Mouse (Mus musculus) intestine, embryonic 16.5 days (tissue): Measurements from ENCODE around the gene Gm5414. TPM values are rescaled to one million over a fixed set of nuclear protein-coding genes. Genes with fewer than 3 reads are reported as not detected.

Source experiments
- ATAC-seq: fragments of 200-750 bp; cut with Nextera tagmentation; 2 replicates; pipeline ENCODE4 v1.8.0; 2017; ENCODE audit warnings: moderate TSS enrichment, moderate library complexity
- H3K27ac ChIP-seq: fragments of 300-500 bp; sonication (generic); 2 replicates; pipeline ENCODE4 v1.5.1; 2014; ENCODE audit warnings: mild to moderate bottlenecking, low read length
- H3K27me3 ChIP-seq: fragments of 300-500 bp; sonication (generic); replicated peaks from 2 replicates; pipeline ENCODE4 v1.6.1; 2014; ENCODE audit warnings: low read length, control low read depth, mixed read lengths; ENCODE audit not compliant: control insufficient read depth, insufficient read depth
- H3K36me3 ChIP-seq: fragments of 300-500 bp; sonication (generic); 2 replicates; pipeline ENCODE4 v1.6.1; 2014; ENCODE audit warnings: low read length, control low read depth; ENCODE audit not compliant: control insufficient read depth, insufficient read depth
- H3K4me1 ChIP-seq: fragments of 300-500 bp; sonication (generic); 2 replicates; pipeline ENCODE4 v1.6.1; 2014; ENCODE audit warnings: low read length, control low read depth, mixed read lengths; ENCODE audit not compliant: control insufficient read depth, insufficient read depth
- H3K4me2 ChIP-seq: fragments of 300-500 bp; sonication (generic); 2 replicates; pipeline ENCODE4 v1.6.1; 2014; ENCODE audit warnings: low read depth, low read length, control low read depth
- H3K4me3 ChIP-seq: fragments of 300-500 bp; sonication (generic); 2 replicates; pipeline ENCODE4 v1.5.1; 2014; ENCODE audit warnings: mild to moderate bottlenecking, low read length
- H3K9ac ChIP-seq: fragments of 300-500 bp; sonication (generic); 2 replicates; pipeline ENCODE4 v1.6.1; 2014; ENCODE audit warnings: low read depth, low read length
- H3K9me3 ChIP-seq: fragments of 300-500 bp; sonication (generic); 2 replicates; pipeline ENCODE4 v1.6.1; 2016; ENCODE audit warnings: low read length, control low read depth; ENCODE audit not compliant: control insufficient read depth
- WGBS: fragments of 180-500 bp; shearing (Covaris S2); extraction: QIAGEN DNeasy Blood & Tissue Kit; methylation state at CpG from one replicate; pipeline ENCODE4 v1.1.7; 2014; 5-methylcytosine and 5-hydroxymethylcytosine counted together
- microRNA-seq: library from miRNA; unstranded; fragments of <30 nt; microRNA quantifications from one replicate; pipeline ENCODE4, GENCODE M21; 2016
- polyA plus RNA-seq: library from polyadenylated mRNA; unstranded; fragments of >200 nt; fragmentation: Nextera tagmentation; extraction: Ambion mirVana; gene quantifications from 2 replicates; pipeline ENCODE4 v1.2.1, GENCODE M21; 2015

Gm5414 gene
- polyA plus RNA-seq, 1 experiment from 2014 or later = not detected

- H3K27me3 ChIP-seq = 0 out of 2 replicates have a peak, but pooled peaks cover 3% of the 10 kb centered on the region
- H3K4me3 ChIP-seq = no peak overlapping the region
- no peak overlapping the region for H3K27ac ChIP-seq
- no peak overlapping the region for H3K4me2 ChIP-seq
- H3K9me3 ChIP-seq = no peaks in the 10 kb centered on the region
- H3K4me1 ChIP-seq = no peaks in the 10 kb centered on the region
- ATAC-seq = no peak
- no peak overlapping the region for H3K9ac ChIP-seq
- 73% methylated on average over 5 of the region's 5 CpGs for WGBS
- no peaks in the 10 kb centered on the region for H3K36me3 ChIP-seq
Measured at GRCm38 (mm10) chr15:101575506-101575905, 52.5 kb downstream of the Gm5414 start.

Small RNAs within 50 kb of the gene (microRNA-seq; reads per million reads assigned to microRNA genes)
- gene Gm44383 (not detected), gene Gm44479 (not detected)

Other genes starting within 250 kb of the Gm5414 start
- 156 and 160 TPM in 2 replicates for gene Krt7, start 217.1 kb downstream of the Gm5414 start, polyA plus RNA-seq
- gene Krt87, start 189.4 kb downstream of the Gm5414 start, polyA plus RNA-seq = 0.38 and 0.48 TPM in 2 replicates
- gene Krt88, start 180.4 kb downstream of the Gm5414 start, polyA plus RNA-seq = 0.20 TPM in 1 of 2 replicates, not detected in the other
- not detected in 2 replicates for gene Krt81, start 164.4 kb downstream of the Gm5414 start, polyA plus RNA-seq
- gene Krt86, start 154.7 kb downstream of the Gm5414 start, polyA plus RNA-seq = not detected in 2 replicates
- 0.09 TPM in 1 of 2 replicates, not detected in the other for gene Krt83, start 136.7 kb downstream of the Gm5414 start, polyA plus RNA-seq
- not detected in 2 replicates for gene Gm49425, start 110.9 kb downstream of the Gm5414 start, polyA plus RNA-seq
- gene Krt84, start 95.4 kb downstream of the Gm5414 start, polyA plus RNA-seq = 0.28 and 0.53 TPM in 2 replicates
- gene Krt82, start 77.5 kb downstream of the Gm5414 start, polyA plus RNA-seq = not detected in 2 replicates
- gene Krt90, start 65.2 kb downstream of the Gm5414 start, polyA plus RNA-seq = 0.09 and 0.16 TPM in 2 replicates
- not detected in 2 replicates for gene Krt75, start 54.3 kb downstream of the Gm5414 start, polyA plus RNA-seq
- not detected in 2 replicates for gene Gm5478, start 19.2 kb upstream of the Gm5414 start, polyA plus RNA-seq
- not detected in 2 replicates for gene Krt6b, start 52.1 kb upstream of the Gm5414 start, polyA plus RNA-seq
- 0.07 and 0.39 TPM in 2 replicates for gene Krt6a, start 66.1 kb upstream of the Gm5414 start, polyA plus RNA-seq
- gene Krt5, start 84.7 kb upstream of the Gm5414 start, polyA plus RNA-seq = 0.13 and 0.34 TPM in 2 replicates
- not detected in 2 replicates for gene Krt71, start 114.9 kb upstream of the Gm5414 start, polyA plus RNA-seq
- gene Krt72, start 158.3 kb upstream of the Gm5414 start, polyA plus RNA-seq = not detected in 2 replicates
- not detected in 2 replicates for gene Krt73, start 174.2 kb upstream of the Gm5414 start, polyA plus RNA-seq
- gene Krt2, start 190.0 kb upstream of the Gm5414 start, polyA plus RNA-seq = not detected in 2 replicates
- gene Krt1, start 222.6 kb upstream of the Gm5414 start, polyA plus RNA-seq = 0.48 and 0.49 TPM in 2 replicates
- 0.13 TPM in 1 of 2 replicates, not detected in the other for gene Krt77, start 241.5 kb upstream of the Gm5414 start, polyA plus RNA-seq